Mouse (Mus musculus): ENCODE results near the gene BC003965. TPM values are rescaled to one million over a fixed set of nuclear protein-coding genes. Genes with fewer than 3 reads are reported as not detected.

Gene BC003965
- polyA plus RNA-seq (2015; fragmentation: Nextera tagmentation; extraction: Ambion mirVana): 34.4 and 34.5 TPM in 2 replicates

- DNase-seq (ENCODE audit: low spot score): peak; percentile 99
Measured at GRCm38 (mm10) chr17:25184129-25184691, at the start of gene BC003965. Gene BC003965, plus strand, starts transcription at chr17:25184554.

- no peak for DNase-seq (ENCODE audit: low spot score)
Measured at GRCm38 (mm10) chr17:25135622-25136021, 48.7 kb upstream of the BC003965 start.

GRCm38 (mm10) chr17:25138803-25139202, 45.6 kb upstream of the BC003965 start:
- no peak for DNase-seq (ENCODE audit: low spot score)

GRCm38 (mm10) chr17:25139960-25140359, 44.4 kb upstream of the BC003965 start:
- DNase-seq (ENCODE audit: low spot score): no peak

GRCm38 (mm10) chr17:25162161-25162560, 22.2 kb upstream of the BC003965 start, which contains the start of gene Ccdc154:
Gene Ccdc154, plus strand, starts transcription at chr17:25162461.
- DNase-seq (ENCODE audit: low spot score): no peak

GRCm38 (mm10) chr17:25163387-25163786, 21.0 kb upstream of the BC003965 start:
- DNase-seq (ENCODE audit: low spot score): no peak

GRCm38 (mm10) chr17:25164770-25165169, 19.6 kb upstream of the BC003965 start:
- DNase-seq (ENCODE audit: low spot score): no peak

GRCm38 (mm10) chr17:25165970-25166671, 18.2 kb upstream of the BC003965 start:
- no peak for DNase-seq (ENCODE audit: low spot score)

GRCm38 (mm10) chr17:25169706-25170105, 14.6 kb upstream of the BC003965 start:
- DNase-seq (ENCODE audit: low spot score): no peak

GRCm38 (mm10) chr17:25172558-25172957, 11.8 kb upstream of the BC003965 start:
- DNase-seq (ENCODE audit: low spot score): no peak

GRCm38 (mm10) chr17:25175411-25175810, 8.9 kb upstream of the BC003965 start, which contains the start of gene Gm38655:
Gene Gm38655, minus strand, starts transcription at chr17:25175471.
- no peak for DNase-seq (ENCODE audit: low spot score)

- peak; percentile 3 for DNase-seq (ENCODE audit: low spot score)
Measured at GRCm38 (mm10) chr17:25183232-25183631, 1.1 kb upstream of the BC003965 start.

- DNase-seq (ENCODE audit: low spot score): peak; percentile 6
Measured at GRCm38 (mm10) chr17:25184961-25185360, 607 bp downstream of the BC003965 start.

- no peak for DNase-seq (ENCODE audit: low spot score)
Measured at GRCm38 (mm10) chr17:25187784-25188149, 3.4 kb downstream of the BC003965 start.

- peak; percentile 74 for DNase-seq (ENCODE audit: low spot score)
Measured at GRCm38 (mm10) chr17:25188150-25189031, 4.0 kb downstream of the BC003965 start, which contains the start of gene Unkl. Gene Unkl, plus strand, starts transcription at chr17:25188397.

GRCm38 (mm10) chr17:25189091-25189490, 4.7 kb downstream of the BC003965 start:
- no peak for DNase-seq (ENCODE audit: low spot score)

GRCm38 (mm10) chr17:25202401-25202800, 18.0 kb downstream of the BC003965 start:
- no peak for DNase-seq (ENCODE audit: low spot score)

- DNase-seq (ENCODE audit: low spot score): no peak
Measured at GRCm38 (mm10) chr17:25210006-25210405, 25.7 kb downstream of the BC003965 start.

- DNase-seq (ENCODE audit: low spot score): peak; percentile 3
Measured at GRCm38 (mm10) chr17:25210680-25211466, 26.5 kb downstream of the BC003965 start.

GRCm38 (mm10) chr17:25211705-25212104, 27.4 kb downstream of the BC003965 start:
- no peak for DNase-seq (ENCODE audit: low spot score)

- no peak for DNase-seq (ENCODE audit: low spot score)
Measured at GRCm38 (mm10) chr17:25215431-25215830, 31.1 kb downstream of the BC003965 start.
